Mouse (Mus musculus) gastrocnemius, adult 8-10 months (tissue): ENCODE data around the gene Gid4. TPM values are rescaled to one million over a fixed set of nuclear protein-coding genes. Genes with fewer than 3 reads are reported as not detected.
"Not testable (repeated sequence)": the region's sequence is repeated elsewhere in the genome, so short reads cannot be mapped to it uniquely, and the experiment has no call there.

Experiments used
- DNase-seq, 2 experiments: peaks; one replicate each; pipeline ENCODE4 v3.0.0; 2022; ENCODE audit warnings: low spot score in 2 of 2
- total RNA-seq, 4 experiments: library from RNA; stranded (reverse); gene quantifications; 2 replicates each; pipeline ENCODE4 v1.2.4; 2022

Gid4 gene
- total RNA-seq, 4 experiments from 2014 or later, result 72.7 to 86.1 (median 75.5) TPM

DNA sequence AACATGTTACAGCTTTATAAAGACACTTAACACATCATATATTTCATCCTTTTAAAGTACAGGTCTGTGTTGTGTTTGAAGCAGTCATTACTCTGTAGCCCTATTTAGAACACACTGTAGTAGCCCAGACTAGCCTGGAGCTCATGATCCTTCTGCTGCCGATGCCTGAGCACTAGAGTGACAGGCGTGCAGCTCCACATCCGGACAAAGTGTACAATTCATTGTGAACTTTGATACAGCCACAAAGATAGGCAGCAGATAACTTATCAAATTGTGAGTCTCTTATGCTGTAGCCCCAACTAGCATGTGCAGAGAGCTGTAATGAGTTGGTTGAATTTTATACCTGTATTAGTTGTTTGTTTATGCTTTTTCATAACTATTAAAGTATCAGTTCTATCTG is 10.7 kb downstream of the Gid4 start:
- DNase-seq, result no peak

DNA sequence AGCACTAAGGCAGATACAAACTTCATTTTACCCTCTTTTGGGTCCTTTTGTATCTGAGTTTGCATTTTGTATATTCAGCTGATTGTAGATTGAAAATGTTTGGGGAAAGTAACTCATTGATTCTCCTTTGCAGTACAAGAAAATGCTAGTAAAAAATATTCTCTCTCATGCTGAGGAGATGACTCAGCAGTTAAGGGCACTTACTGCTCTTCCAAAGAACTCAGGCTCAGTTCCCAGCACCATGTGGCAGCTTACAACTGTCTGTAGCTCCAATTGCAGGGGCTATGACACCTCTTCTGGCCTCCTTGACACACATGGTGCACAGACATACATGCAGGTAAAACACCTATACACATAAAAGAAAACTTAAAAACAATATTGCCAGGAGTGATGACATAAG is 16.6 kb downstream of the Gid4 start:
- DNase-seq, result no peak

DNA sequence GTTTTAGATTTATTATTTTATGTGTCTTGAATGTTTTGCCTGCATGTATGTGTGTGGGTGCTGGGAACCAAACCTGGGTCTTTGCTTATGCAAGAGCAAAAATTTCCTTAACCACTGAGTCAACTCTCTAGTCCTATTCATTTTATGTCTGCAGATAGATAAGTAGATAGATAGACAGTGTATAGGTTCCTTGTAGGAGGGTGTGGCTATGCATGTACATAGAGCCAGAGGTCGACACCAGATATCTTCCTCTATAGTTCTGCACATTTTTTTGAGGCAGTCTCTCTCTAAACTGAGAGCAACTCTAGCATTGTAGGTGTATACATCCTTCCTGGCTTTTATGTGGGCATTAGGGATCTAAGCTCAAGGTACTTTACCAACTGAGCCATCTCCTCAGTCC is 18.2 kb downstream of the Gid4 start:
- DNase-seq, result no peak

DNA sequence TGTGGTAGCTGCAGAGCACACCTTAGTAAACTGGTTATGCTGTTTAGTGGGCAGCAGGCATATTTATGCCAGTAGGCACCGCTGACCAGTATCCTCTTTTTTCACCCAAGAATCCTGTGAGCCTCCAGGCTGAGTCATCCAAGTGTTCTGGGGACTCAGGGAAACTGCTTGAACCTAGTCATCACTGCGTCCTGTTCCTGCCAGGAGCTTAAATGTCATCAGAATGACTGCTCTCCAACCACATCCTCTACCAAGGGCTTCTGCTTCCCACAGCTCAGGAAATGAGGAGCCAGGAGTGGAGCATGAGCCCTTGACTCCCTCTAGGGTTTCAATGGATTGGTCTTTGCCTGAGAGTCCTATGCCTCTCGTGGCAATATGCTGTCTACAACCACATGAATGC is 19.7 kb downstream of the Gid4 start:
- DNase-seq, result no peak

DNA sequence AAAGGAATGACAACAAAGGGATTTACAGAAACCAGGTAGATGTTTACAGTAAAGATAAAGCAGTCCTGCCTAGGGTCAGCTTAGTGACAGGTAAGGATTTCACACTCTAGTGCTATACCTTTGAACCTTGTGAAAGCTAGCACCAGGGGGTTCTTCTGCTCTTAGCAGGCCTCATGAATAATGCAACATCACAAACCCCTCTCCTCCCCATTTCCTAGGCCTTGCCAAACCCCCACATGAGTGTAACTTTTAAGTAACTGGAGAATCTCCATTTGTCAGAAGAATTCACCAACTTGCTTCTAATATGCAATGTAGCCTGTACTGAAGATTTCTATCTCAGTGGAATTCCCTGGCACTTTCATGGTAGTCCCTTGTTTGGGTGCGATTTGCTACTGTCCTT is 22.7 kb downstream of the Gid4 start:
- DNase-seq, result not testable (repeated sequence)

DNA sequence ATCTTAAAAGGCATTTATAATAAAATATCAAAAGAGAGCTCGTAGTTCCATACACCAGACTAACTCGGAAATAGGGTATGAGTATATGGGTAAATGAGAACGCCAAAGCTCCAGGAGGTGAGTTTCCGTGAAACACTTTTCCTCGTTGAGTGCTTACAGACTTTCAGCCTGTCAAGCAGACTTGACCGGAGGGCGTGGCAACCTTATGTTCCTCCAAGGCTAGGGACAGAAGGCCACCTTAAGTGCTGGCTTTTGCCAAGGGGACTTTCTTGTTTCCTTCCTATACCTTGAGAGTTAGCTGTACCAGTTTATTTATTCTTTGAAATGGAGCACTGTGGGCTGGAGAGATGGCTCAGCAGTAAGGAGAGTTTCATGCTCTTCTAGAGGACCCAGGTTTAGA is 23.2 kb downstream of the Gid4 start:
- no peak for DNase-seq

DNA sequence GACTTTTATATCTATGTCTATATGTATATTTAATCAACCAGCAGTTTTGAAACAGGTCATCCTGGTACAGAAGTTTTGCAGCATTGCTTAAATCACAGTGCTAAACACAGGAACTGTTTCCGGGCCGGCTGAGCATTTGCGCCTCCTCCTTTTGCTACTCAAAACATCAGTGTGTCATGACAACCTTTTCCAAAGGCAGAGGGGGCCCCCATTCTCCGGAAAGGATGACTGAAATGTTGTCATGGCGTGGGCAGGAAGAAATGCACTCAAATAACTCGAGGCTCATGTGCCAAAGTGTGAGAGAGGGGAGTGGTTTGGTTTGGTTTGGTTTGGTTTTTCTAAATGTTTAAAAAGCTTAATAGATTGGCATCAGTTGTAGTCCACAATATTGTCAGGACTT is 26.0 kb downstream of the Gid4 start:
- DNase-seq, result no peak

DNA sequence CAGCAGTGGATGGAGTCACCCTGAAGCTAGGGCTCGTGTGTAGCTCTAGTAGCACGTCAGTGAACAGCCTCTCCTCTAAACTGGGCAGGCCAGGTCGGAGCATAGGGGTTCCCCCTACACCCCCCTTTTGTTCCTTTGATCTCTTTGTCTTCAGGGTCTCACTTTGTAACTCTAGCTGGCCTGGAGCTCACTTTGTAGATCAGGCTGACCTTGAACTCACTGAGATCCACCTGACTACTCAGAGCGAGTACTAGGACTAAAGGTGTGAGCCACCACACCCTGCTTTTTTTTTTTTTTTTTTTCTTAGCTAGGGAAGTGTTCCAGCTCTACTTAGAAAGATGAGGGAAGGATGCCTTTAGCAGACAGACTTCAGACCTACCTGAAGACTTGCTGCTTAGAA is 27.1 kb downstream of the Gid4 start:
- no peak for DNase-seq

DNA sequence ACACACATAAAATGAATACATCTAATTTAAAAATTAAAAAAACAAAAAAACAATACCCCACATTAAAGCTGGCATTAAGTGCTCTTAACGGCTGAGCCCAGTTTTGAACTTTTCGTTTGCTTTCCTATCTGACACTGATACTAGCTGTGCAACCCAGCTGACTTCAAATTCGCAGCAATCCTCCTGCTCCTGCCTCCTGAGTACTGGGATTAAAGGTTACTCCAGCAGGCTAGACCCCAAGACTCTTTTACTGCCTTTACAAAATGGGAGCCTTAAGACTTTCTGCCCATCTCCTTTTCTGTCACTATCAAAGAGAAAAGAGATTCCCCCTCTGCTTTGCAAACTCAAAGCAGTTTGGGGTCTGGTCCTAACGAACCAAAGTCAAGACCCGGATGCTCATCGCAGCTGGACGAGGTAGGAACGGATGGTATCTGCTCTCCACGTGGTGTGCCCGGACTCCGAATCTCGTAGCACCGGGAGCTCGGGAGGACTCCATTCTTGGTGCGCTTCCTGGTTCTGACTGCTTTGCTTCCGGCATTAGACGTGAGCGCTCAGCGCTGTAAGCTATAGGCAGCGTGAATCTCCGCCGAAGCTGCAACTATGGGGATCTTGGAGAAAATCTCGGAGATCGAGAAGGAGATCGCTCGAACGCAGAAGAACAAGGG is 37.3 kb downstream of the Gid4 start, which contains the start of gene Drg2:
Gene Drg2, plus strand, starts transcription at position 512 of the 665 bp plus-strand sequence.
- peak; percentile 70 to 77 for DNase-seq

DNA sequence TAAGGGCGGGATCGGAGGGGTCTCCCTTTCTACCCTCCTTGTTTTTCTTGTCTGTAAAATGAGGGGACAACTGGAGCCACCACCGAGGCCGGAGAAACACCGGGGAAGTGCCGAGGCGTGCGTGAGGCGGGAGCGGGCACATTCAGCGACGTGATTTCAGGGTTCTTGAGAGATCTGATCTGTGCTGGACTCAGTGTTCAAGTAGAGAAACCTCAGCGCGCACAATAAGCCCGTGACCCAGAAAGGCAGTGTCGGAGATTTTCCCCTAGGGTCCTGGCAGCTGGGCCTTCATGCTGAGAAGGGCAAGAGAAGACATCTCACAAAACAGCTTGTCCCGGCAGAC is 37.8 kb downstream of the Gid4 start:
- no peak for DNase-seq

DNA sequence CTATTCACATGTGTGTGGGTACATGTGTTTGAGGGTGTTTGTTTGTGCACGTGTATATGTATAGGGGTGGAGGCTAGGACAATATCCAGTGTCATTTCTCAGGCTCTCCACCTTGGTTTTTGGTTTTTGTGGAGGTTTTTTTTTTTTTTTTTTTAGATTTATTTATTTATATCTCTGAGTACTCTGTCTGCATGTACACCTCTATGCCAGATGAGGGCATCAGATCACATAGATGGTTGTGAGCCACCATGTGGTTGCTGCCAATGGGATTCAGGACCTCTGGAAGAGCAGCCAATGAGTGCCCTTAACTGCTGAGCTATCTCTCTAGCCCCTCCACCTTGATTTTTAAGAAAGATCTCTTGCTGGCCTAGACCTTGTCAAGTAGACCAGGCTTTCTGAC is 41.0 kb downstream of the Gid4 start:
- no peak for DNase-seq

DNA sequence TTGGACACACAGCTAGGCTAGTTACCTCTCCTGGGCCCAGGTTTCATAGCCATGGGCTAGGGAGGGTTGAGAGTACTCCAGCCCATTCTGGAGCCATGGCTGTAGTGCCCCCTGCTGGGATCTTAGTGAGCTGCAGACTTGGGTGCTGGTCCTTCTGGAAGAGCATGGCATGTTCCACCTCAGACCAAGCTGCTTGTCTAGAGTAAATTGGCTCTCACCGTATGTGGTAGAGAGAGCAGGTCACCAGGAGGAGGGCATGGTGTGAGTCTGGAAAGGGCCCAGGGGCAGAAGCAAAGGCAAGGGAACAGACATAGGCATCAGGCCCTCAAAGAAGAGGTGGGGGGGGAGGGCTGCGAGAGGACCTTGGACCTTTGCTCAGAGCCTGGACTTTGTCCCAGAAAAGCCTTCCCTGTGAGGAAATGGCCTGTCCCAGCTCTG is 49.0 kb downstream of the Gid4 start:
- DNase-seq, result no peak

DNA sequence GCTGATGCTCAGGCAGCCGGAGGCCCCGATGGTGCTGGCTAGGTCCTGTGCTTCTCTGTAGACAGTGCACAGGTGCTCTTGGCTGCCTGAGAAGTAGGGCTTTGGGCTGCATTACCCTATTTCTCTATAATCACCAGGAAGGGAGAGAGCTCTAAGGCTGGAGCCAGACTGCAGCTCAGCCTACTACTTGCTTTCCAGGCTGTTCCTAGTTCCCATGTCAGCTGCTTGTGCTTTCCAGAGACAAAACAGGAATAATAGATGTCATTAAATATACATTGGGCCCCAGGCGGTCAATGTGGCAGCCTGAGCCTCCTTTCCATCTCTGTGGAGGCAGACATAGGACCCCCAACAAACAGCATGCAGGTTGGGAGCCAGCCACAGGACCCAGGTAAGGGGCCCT is 52.1 kb downstream of the Gid4 start, which contains the start of gene Myo15:
Gene Myo15, plus strand, starts transcription at position 301 of the 400 bp plus-strand sequence.
- DNase-seq, result no peak

DNA sequence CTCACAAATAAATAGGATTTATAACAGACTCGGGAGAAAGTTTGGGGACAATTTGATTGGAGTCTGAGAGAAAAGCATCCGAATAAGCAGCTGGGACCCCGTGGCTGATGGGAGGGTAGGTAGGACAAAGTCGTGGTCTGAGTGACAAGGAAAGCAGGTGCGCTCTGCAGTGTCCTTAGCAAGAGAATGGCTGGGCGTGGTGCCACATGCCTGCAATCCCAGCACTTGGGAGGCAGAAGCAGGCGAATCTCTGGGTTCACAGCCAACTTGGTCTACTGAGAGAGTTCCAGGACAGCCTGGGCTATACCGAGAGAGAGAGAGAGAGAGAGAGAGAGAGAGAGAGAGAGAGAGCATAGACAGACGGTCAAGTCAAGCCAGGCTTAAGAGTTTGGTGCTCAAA is 53.8 kb downstream of the Gid4 start:
- DNase-seq, result no peak

DNA sequence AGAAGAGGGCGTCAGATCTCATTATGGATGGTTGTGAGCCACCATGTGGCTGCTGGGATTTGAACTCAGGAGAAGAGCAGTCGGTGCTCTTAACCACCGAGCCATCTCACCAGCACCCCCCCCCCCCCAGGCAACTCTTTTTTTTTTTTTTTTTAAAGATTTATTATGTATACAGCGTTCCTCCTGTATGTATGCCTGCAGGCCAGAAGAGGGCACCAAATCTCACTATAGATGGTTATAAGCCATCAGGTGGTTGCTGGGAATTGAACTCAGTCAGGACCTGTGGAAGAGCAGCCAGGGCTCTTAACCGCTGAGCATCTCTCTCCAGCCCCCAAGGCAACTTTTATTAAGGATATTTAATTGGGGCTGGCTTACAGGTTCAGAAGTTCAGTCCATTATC is 57.6 kb downstream of the Gid4 start:
- DNase-seq, result no peak

DNA sequence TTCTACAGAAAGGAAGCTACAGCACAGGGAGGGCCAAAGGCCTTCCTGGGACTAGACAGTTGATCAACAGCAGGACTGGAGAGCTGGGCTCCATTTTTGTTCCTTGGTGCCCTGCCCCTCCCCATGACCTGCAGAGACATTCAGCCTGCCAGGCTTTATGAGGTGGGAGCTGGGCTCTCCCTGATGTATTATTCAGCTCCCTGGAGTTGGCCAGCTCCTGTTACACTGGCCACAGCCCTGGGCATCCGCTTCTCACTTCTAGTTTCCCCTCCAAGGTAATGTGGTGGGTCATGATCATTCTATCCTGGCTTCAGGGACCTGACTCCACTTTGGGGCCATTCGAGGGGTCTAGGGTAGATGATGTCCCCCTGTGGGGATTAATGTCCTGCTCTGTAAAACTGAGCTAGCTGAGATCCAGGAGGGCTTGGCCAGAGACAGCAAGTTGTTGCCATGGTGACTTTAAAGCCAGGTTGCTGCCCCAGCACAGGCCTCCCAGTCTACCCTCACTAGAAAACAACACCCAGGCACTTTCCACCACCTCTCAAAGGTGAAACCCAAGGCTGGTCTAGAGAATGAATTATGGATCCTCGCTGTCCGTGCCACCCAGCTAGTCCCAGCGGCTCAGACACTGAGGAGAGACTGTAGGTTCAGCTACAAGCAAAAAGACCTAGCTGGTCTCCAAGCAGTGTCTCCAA is 58.9 kb downstream of the Gid4 start:
- DNase-seq, result no peak

DNA sequence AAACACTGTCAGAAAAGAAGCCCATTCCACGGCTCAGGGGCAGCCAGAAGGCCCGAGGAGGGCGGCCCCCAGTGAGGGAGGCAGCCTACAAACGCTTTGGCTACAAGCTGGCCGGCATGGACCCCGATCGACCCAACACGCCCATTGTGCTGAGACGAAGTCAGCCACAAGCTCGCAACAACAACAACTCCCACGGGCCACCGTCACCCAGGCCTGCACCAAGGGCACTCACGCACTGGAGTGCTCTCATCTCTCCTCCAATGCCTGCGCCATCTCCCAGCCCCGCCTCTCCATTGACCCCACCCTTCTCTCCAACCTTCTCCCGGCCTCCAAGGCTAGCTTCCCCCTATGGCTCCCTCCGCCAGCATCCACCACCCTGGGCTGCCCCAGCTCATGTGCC is 61.2 kb downstream of the Gid4 start:
- DNase-seq, result no peak

DNA sequence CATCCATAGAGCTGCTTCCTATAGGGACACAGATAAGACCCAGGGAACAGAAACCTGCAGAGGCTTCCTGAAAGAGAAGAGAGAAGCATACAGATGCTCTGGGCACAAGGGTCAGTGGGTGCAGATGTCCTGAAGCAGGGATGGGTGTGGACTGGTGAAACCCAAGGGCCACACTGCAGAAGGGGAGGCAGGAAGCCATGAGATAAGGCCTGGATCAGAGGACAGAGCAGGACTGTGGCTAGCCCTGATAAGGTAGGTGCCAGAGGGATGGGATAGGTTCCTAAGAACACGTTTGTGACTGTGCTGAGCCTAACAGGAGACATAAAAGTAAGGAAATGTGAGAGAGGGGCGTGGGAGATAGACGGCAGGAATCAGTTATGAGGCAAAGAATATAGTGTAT is 69.3 kb downstream of the Gid4 start:
- no peak for DNase-seq

DNA sequence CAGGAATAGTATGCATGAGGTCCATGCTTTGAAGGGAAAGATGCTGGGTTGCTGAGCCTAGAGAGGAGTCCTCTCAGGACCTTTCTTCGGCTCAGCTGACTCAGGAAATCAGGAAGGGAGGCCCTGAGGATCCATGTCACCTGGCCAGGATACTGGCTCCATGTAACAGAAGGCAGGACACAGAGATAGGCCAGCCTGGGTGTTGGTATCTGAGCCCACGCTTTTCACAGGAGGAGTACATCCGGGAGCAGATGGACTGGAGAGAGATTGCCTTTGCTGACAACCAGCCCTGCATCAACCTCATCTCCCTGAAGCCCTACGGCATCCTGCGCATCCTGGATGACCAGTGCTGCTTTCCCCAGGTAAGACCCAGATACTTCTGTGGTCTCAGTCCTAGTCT is 75.8 kb downstream of the Gid4 start:
- no peak for DNase-seq

DNA sequence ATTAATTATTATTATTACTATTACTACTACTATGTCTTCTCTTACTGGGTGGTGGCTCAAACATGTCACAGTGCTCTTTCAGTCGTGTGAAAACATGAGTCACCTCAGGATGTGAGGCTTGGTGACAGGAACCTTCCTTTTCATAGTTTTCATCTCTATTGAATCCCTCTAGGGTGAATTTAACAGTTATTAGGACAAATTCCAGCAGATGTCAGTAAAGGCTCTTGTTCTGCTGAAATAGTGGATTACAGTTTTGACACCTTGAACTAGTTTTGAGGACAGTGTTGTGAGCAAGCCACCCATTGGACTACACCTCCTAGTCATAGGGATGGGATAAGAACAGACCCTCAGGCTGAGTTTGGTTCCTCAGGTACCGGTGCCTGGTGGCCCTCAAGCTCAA is 78.7 kb downstream of the Gid4 start:
- no peak for DNase-seq
